Mouse (Mus musculus) fat pad, adult 2 months (tissue): ENCODE results near the gene Tmem150c.
A peak's percentile ranks its signal among the peaks of the same experiment; 100 is the strongest.

ENCODE experiments used
- DNase-seq: peaks from one replicate; pipeline ENCODE4 v3.0.0-alpha.2; 2011; ENCODE audit warnings: low read depth, low spot score; ENCODE audit errors: extremely low read depth

Tmem150c gene

DNA sequence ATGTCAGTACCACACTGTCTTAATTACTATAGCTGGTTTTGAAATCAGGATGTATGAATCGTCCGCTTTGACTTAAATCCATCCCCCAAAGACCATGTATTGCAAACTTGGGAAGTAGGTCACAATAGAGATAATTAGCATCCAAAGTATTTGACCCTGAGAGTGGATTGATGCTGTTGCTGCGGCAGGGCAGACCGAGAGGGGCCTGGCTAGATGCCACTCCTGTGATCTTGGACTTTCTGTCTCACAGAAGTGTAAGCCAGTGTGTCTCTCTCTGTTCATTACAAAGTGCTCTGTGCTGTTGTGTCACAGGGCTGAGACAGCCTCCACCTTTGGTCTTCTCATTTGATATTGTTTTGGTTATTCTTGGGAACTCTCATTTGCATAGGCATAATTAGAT lies 12.5 kb upstream of the Tmem150c start:
- no peak for DNase-seq

DNA sequence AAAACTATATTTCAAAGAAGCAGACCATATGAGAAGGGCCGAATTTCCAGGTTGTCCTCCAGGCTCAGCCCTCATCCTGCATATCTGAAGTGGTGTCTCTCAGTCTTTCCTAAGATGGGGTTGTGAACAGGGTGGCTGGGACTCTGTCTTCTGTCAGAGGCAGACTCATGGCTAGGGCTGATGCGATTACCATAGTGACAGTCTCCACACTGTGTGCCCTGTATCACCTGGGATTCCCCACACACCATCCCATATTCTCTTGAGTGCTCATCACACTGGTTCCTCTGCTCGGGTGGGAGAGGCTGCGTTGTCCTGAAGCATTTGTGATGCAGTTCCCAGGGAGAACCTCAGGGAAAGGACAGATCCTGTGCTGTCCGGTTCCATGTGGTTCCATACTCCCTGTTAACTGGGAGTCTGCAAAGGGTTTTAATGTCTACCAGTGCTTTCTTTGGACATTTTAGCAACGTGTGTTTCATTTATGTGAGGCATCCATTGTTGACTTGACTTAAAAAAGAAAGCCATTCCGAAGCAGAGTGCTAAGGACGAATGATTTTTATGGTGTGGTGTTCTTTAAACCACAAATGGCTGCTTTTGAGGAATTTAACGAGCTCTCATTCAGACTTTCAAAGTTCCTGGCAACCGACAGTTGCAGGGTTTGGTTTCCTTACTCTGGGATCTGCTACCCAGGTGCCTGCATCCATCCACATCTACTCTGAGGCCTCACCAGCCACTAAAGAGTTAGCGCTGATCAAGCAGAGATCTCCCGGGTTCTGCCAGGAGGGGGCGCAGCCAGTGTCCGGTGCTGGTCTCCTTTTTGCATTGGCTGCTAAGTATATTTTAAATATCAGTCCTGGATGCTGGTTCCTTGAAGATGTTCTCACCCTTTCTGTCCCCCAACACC lies 7.2 kb upstream of the Tmem150c start:
- DNase-seq = no peak

DNA sequence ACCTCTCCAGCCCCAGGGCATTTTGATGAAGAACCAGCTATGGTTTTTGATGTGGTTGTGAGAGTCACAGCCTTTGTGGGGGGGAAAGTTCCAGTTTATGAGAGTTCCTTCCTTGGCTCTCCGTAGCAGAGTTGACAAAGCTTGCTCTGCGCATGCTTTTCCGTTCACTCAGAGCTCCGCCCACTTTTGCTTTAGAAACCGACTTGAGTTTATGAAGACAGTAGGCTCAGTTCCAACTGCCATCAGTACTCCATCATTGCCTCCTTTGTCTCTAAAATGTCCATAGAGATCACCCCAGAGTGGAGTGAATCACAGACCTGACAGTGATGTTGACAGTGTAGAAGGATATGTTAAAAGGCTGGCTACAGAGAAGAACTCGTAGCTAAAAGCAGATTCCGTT lies 3.8 kb upstream of the Tmem150c start:
- DNase-seq = no peak

DNA sequence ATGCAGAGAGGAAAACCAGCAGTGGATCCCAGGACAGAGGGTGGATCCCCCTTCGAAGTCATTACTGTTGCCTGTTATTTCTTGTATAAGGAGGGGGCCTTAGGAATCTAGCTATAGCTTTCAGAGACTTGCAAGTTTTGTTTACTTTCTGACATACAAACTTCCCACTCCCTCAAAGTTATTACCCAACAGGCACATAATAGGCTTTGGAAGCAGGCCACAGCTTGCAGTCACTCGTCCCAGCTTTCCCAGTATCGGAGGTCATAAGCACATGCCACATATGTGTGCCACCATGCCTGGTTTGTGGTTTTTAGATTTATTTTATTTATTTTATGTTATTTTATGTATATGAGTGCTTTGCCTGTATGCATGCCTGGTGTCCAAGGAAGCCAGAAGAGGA lies 3.2 kb upstream of the Tmem150c start:
- no peak for DNase-seq

DNA sequence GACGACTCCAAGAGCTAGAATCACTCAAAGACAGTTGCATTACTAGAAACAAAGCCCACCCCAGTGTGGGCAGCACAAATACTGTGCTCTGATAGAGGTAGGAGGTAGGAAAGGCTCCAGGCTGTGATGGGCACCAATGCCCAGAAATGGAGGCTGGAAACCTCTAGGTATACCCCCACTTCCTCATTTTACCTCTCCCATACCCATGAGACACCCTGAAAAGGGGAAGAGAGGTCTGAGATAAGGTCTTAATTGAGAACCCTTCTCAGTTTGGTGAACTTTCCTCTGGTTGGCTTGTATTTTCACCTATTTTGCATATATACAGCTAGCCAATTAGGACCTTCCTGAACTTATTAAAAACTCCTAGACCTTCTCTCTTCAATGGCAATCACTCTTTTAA lies 2.4 kb upstream of the Tmem150c start:
- no peak for DNase-seq

DNA sequence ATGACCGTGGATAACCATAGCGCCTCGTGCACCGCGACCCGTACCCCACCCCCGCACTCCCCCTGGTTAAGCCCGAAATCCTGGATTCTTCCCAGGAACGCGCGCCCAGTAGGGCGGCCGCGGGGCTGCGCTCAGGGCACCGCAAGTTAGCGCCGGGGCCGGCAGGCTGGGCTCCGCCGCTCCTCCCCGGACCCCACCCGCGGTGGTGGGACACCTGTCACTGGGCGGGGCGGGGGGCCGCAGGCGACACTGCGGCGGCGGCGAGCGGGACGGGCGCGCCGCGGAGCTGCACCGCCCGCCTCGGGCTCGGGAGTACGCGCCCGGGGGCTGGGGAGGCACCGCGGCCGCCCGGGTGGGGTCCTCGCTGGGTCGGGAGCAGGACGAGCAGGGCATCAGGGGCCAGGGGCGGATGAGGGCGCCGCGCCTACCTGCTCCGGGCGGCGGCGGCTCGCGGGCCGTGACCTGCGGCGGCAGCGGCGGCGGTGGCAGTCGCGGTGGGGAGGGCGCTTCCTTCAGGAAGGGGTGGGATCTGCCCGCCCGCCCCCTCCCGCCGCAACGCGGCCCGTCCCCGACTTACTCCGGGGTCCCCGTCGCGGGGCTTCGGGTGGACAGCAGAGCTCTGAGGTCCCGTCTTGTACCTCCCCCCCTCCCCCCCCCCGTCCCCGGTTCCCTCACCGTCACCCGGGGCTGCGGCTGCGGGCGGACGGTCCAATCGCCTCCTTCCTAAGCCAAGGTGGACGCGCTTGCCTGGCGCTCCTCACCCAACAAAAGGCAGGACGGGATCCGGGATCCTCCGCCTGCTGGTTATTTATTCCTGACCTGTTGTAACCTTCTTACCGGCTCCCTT lies 594 bp downstream of the Tmem150c start:
- DNase-seq = no peak

DNA sequence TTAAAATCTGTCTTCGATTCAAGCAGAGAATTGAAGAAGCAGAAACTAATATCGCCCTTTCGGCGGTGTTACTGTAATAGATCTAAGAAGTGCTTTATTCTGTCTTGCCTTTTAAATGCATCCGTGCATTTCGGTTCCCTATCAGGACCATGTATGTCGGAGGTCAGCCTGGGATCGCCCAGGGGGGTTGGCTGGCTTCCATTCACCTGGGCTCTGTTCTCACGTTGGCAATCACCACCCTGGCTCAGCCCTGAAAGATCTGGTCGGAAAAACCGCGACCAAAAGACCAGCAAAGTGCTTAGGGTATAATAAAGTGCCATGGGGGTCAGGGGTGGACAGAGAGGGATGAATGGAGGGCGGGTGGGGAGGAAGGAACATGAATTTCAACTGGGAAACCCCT lies 1.3 kb downstream of the Tmem150c start:
- no peak for DNase-seq

DNA sequence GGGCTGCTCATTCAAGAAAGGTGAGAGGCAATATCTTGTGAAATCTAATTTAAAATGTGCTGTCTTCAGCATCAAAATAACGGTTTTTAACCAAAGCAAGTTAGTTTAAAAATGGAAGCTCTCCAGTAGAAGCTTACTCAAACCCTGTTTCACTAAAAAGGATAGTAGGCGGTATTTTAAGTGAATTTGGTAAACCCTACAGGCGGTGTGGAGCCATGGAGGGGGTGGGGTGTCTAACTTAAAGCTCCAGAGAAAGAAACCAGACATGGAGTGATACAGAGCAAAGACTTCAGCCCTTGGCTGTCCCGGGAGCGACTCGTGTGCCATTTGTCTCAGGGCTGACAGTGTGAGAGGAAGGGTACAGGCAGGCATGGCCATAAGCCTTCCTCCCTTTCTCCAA lies 4.0 kb downstream of the Tmem150c start:
- DNase-seq = no peak

DNA sequence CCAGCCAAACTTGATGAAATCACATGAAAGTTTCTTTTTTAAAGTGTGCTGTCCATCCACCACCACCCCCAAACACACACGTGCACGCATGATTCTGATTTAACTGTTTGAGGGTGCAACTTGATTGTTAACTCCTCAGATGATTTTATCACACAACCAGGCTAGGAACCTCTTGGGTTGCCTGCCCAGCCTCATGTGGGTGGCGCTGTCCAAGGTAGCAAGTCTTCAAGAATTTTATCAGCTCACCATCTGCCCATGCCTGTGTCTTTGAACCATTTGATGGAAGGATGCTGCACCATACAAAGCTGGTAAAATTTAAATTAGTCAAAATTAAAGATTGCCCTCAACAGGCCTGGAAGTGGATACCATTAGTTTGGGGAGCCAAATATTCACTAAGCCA lies 9.6 kb downstream of the Tmem150c start:
- no peak for DNase-seq

DNA sequence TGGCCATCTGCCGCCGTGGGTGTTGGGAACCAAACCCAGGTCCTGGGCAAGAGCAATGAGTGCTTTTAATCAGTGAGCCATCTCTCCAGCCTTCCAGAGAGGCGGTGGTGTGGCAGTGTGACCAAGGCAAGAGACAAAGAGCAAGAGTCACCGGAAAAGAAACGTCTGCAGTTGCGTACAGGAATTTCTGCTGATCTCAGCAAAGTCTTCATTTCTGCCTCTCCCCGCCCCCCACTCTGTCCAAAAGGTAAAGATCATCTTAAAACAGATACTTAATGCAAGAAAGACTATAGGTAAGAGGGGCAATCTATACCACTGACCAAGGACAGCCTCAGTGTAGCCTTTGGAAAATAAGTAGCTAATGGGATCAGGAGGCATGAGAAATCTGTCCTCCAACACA lies 14.8 kb downstream of the Tmem150c start:
- no peak for DNase-seq

DNA sequence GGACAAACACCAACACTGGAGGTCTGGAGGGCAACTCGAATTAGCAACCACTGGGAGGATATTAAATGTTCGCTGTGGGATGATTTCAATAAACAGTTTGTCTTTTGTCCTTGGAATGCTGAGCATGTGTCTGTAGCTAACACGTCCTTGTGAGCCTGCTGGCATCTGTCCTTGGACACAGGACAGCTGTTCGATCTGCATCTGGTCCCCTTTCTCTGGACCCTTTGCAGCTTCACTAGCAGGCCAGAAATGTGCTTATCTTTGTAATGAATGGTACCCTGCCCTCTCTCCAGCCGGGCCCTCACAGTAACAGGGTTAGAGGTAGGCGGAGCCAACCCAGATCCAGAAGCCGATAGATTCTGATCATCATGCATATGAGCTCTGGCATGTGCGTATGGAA lies 32.3 kb downstream of the Tmem150c start:
- no peak for DNase-seq

DNA sequence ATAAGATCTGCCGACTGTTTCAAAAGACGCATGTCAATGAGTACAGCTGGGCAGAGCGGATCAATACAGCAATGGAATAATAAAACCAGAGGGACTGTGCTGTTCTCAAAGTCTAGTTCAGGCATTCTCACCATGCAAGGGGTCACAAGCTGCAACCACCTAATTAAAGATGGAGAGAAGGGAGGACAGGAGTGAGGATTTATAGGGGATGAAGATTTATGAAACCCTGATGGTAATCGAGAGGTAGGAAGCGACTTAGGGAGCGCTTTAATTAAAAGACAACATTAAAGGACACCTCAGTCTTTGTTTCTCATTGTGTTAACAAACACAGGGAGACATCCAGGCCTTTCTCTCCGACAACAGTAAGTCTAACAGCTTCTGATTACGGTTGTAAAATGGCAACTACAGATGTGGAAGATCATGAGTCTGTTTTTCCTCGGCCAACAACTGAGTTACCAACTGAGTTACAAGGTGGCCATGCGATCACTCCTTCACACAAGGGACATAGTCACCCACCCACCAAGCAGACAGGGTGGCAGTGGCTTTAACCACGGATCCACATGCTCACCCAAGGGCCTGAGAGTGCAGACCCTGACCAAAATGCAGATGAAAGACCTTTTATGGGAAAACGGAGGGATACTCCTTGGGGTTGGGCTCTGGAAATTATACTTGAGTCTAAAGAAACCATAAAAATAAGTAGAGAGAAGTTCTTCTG lies 34.0 kb downstream of the Tmem150c start:
- no peak for DNase-seq

DNA sequence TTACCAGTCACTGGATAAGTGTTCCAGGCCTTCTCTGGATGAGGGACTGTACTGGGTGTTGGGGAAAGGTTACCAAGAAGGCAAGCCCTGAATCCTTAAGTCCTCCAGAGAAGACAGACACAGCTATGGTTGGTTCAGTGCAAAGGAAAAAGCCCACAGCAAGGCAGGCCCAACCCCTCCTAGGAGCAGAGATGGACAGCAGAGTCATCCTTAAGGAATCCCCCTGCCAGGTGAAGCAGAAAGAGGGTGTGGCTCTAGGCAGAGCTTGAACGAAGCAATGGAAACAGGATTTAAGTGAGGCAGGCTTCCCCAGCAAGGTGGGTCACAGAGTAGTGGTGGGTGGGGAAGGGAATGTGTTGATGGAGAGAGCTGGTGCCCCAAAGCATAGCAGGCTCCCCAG lies 35.1 kb downstream of the Tmem150c start:
- no peak for DNase-seq

DNA sequence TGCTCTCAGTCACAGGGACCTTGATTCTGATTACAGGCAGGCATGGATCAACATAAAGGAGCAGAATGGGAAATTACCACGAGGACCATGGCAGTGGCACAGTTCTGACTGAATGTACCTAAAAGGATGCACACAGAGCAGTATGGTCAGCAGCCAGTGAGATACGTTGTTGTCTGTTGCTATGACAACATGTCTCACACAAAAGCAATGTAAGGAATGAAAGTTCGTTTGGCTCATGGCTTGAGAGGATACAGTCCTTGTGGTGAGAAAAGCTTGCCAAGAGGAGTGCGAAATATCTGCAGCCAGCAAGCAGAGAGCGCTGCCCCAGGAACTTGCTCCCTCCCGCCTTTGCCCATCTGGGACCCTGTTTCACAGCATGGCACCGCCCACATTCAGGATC lies 36.3 kb downstream of the Tmem150c start:
- no peak for DNase-seq

DNA sequence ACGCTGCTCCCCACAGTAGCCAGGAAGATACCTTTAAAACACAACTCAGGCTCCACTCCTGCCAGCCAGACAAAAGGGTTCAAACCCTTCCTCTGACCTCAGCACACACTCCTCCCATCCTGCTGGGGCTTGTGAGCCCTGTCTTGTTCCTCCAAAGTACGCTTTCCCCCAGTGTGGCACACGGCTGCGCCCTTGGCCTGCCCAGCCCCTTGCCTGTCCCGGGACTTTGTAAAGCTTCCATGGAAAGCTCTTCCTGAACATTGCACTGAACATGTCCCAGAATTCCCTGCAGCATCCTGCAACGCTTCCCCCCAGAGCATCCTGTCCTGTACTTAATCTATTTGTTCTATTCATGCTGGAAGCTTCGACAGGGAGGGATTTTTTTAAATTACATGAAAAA lies 38.4 kb downstream of the Tmem150c start:
- DNase-seq = no peak

DNA sequence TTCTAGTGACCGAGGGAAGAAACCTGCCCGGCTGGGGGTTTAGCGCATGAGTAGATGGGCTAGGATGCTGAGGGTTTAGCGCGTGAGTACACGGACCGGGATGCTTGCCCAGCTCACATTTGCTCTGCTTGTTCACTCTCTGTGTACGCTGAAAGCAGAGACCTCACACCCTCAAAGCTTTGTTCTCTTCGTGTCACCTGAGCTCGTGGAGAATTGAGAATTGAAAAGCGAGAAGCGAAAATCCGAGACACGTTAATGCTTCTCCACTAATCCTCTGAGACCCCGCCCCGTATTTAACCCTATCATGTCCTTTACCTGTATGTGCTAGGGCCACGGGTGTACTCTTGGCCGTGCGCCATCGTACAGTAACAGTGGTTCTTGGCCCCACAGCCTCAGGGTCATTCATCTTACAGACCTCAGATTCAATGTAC lies 38.9 kb downstream of the Tmem150c start:
- no peak for DNase-seq

DNA sequence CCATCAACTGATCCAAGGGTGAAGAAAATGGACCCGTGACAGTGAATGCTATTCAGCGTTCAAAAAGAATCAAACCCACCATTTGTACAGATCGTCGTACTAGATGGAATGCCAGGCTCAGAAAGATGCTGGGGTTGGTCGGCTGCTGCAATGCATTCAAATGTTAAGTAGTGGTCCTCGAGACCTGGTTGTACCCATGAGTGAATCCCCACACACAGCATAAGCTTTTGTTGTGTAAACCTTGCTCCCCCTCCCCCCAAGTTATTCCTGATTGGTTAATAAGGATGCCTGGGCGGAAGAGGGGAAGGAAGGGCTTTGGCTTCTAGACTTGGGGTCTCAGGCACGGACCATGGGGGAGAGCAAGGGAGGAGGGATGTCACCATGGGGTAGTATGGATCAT lies 40.3 kb downstream of the Tmem150c start:
- DNase-seq = no peak

DNA sequence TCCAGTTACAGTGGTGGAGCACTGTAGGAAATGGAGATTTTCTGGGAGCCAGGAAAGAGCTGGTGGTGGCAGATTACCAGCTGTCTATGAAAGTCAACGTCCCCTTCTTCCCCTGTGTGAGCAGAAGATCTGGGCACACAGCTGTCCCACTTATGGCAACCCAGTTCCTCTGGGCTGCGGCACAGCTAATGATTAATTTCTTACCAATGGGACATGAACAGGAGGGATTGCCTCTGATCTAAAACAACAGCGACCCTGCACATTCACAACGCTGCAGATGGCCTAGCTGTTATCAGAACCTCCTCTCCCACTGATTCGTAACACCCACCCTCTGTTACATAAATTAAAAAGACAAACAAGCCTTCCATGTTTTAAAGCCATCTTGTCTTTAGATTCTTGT lies 46.2 kb downstream of the Tmem150c start:
- no peak for DNase-seq

DNA sequence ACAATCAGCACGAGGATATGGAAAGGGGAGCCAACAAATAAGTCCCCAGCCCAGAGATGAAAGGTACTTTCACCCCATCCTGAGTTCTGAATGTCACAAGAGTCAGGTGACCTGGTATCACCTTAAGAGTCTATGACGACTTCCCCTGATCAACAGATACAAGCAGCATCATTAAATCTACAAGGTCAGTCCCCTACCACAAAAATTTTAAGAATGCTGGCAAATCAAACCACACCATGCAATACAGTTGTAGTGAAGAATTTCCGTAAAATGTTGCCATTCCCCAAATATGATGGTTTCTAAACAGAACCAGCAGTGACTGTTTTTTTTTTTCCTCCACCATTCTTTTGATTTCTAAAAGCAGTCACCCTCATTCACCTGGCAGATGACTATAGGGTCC lies 49.0 kb downstream of the Tmem150c start:
- no peak for DNase-seq

DNA sequence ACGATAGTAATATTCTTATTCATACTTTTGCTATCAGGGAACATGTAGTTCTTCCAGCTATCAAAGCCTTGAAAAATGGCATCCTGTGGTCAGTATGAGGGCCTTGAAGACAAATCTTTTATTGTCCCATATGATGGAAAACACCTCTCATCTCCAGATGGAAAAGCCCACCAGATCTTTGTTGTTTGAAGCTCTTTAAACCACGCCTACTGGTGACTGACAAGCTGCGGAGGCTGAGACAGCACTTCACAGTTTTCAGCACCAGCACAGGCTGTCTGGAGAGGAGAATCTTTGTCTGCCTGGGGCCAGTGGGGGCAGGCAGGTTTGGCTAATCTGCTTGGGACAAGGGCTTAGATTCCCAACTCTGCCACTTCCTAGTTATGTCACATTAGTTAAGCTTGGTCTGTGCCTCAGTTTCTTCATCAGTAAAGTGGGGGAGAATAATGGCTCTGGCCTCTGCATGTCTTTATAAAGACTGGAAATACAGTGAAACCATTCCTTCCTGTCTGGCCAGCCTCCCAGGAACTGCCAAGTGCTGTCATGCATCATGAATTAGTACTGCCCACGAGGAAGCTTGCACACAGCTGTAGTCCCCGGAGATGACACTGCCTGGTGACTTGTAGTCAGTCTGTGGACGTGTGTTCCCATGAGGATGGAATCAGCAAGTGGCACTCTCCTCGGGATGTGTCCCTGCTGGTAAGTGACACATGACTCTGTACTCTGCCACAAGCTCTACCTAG lies 49.9 kb downstream of the Tmem150c start:
- peak; percentile 19 for DNase-seq

DNA sequence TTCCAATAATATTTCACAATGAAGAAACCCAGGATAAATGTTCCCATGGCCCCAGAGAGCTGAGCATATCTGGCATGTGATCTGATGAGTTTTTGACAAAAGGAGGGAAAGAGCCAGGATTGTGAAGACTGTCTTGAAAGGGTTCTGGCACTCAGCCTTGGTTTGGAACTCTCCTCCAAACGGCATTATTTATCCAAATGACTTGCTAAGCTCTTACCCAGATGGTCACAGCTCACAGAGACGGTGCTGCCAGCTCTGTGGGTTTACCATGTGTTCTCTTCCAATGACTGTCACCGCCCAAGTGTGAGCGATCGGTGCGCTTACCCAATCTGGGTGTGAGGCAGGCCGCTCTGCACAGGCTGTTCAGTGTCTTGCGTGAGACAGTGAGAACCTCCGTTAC lies 50.7 kb downstream of the Tmem150c start:
- DNase-seq = peak; percentile 81
